Mouse (Mus musculus) intestine, postnatal 0 days (tissue): Measurements from ENCODE around the gene Ugt1a6b. TPM values are rescaled to one million over a fixed set of nuclear protein-coding genes. Genes with fewer than 3 reads are reported as not detected.
"Not testable (repeated sequence)": the region's sequence is repeated elsewhere in the genome, so short reads cannot be mapped to it uniquely, and the experiment has no call there.

ENCODE experiments used
- ATAC-seq: fragments of 200-750 bp; cut with Nextera tagmentation; 2 replicates; pipeline ENCODE4 v1.8.0; 2017; ENCODE audit warnings: mild to moderate bottlenecking, moderate TSS enrichment, moderate library complexity
- H3K27ac ChIP-seq: fragments of 300-500 bp; sonication (generic); 2 replicates; pipeline ENCODE4 v1.5.1; 2014; ENCODE audit warnings: mild to moderate bottlenecking, low read depth, low read length, moderate library complexity
- H3K27me3 ChIP-seq: fragments of 300-500 bp; sonication (generic); replicated peaks from 2 replicates; pipeline ENCODE4 v1.6.1; 2014; ENCODE audit warnings: low read length, mixed read lengths; ENCODE audit not compliant: control insufficient read depth, insufficient read depth
- H3K36me3 ChIP-seq: fragments of 300-500 bp; sonication (generic); 2 replicates; pipeline ENCODE4 v1.6.1; 2014; ENCODE audit warnings: mild to moderate bottlenecking, moderate library complexity; ENCODE audit not compliant: control insufficient read depth, insufficient read depth
- H3K4me1 ChIP-seq: fragments of 300-500 bp; sonication (generic); replicated peaks from 2 replicates; pipeline ENCODE4 v1.6.1; 2014; ENCODE audit warnings: antibody characterized with exemption, low read length, mixed read lengths; ENCODE audit not compliant: control insufficient read depth, insufficient read depth
- H3K4me2 ChIP-seq: fragments of 300-500 bp; sonication (generic); replicated peaks from 2 replicates; pipeline ENCODE4 v1.6.1; 2014; ENCODE audit warnings: low read depth, mild to moderate bottlenecking, moderate library complexity
- H3K4me3 ChIP-seq: fragments of 300-500 bp; sonication (generic); 2 replicates; pipeline ENCODE4 v1.5.1; 2014; ENCODE audit warnings: low read depth, low read length
- H3K9ac ChIP-seq: fragments of 300-500 bp; sonication (generic); 2 replicates; pipeline ENCODE4 v1.6.1; 2014; ENCODE audit warnings: mild to moderate bottlenecking, low read depth, low read length
- H3K9me3 ChIP-seq: fragments of 300-500 bp; sonication (generic); 2 replicates; pipeline ENCODE4 v1.6.1; 2016; ENCODE audit warnings: mixed run types; ENCODE audit not compliant: control insufficient read depth
- CTCF ChIP-seq: sonication (generic); IDR thresholded peaks from 2 replicates; pipeline ENCODE4 v1.5.1; 2016; ENCODE audit warnings: low read depth, mild to moderate bottlenecking, control low read depth, antibody characterized with exemption, moderate library complexity
- WGBS: fragments of 180-500 bp; shearing (Covaris S2); extraction: QIAGEN DNeasy Blood & Tissue Kit; methylation state at CpG from one replicate; pipeline ENCODE4 v1.1.7; 2014; 5-methylcytosine and 5-hydroxymethylcytosine counted together
- polyA plus RNA-seq: library from polyadenylated mRNA; unstranded; fragments of >200 nt; fragmentation: Nextera tagmentation; extraction: Ambion mirVana; gene quantifications from 2 replicates; pipeline ENCODE4 v1.2.1, GENCODE M21; 2015

Ugt1a6b gene
- polyA plus RNA-seq, 1 experiment from 2014 or later, result 0.35 TPM

DNA sequence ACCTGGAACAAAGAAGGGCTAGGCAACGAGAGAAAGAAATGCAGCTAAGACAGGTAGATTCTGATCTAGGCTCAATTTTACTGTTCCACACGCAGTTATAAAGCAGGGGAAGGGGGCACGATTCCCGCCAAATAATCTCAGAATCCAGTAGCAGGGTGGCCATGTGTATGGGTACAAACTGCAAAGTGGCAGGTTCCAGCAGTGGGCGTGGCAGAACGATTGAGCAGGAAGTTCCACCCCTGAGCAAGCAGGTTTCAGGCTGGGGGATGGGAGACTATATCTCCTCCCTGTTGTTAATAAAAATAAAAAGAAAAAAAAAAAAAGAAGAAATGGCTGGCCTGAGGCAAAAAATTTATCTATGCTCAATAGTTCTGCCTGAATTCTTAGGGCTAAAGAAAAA is 9.7 kb downstream of the Ugt1a6b start:
- H3K4me2 ChIP-seq, ATAC-seq, H3K4me1 ChIP-seq, H3K27ac ChIP-seq, H3K27me3 ChIP-seq, H3K9ac ChIP-seq, H3K9me3 ChIP-seq, H3K4me3 ChIP-seq, H3K36me3 ChIP-seq: not testable (repeated sequence)
- 73% methylated on average over 6 of the region's 6 CpGs for WGBS

DNA sequence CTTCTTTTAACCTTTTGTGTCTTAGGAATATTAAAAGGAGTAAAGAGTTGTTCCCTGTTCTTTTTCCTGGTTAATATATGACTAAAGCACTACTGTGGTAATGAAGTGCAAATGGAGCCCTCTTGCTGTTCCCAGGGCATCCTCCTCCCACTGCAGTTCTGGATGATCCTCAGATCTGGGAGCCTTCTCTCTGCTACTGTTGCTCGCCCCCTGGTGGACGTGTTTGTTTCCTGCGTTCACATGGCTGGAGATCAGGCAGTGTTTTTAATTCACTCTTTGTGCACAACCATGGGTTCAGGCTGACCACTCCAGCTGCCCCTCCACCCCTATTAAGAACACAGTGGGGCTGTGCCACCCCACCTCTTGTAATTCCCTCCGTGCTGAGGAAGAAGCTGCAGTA is 17.5 kb downstream of the Ugt1a6b start:
- 17% methylated on average over 4 of the region's 4 CpGs for WGBS
- H3K4me2 ChIP-seq, H3K27ac ChIP-seq, H3K27me3 ChIP-seq, H3K9ac ChIP-seq, H3K36me3 ChIP-seq, H3K4me1 ChIP-seq, H3K9me3 ChIP-seq, H3K4me3 ChIP-seq: not testable (repeated sequence)
- peak; percentile 64 for TF ChIP-seq CTCF
- peak; percentile 54 for ATAC-seq

DNA sequence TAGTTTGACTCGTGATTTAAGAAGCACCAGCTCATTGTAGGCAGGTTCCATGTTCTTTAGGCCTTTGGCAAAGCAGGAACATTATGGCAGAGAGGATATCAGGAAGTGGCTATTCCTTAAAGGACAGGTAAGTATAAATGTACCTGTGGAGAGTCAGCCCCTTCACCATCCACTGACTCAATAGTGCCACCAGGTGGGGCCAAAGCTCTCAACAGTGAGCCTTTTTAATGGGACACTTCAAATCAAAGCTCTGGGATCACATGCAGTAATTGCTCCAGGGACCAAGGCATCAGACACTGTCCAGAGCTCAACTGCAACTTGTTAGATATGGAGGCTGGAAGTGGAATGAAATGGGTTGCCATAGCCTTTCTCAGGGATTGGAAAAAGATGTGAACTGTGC is 18.5 kb downstream of the Ugt1a6b start:
- not testable (repeated sequence) for H3K27ac ChIP-seq, H3K9me3 ChIP-seq, ATAC-seq, H3K27me3 ChIP-seq, H3K9ac ChIP-seq, H3K36me3 ChIP-seq, H3K4me3 ChIP-seq, H3K4me1 ChIP-seq, H3K4me2 ChIP-seq
- TF ChIP-seq CTCF, result peak; percentile 67
- WGBS, result no CpG with 5 or more reads among the region's 1 CpGs

DNA sequence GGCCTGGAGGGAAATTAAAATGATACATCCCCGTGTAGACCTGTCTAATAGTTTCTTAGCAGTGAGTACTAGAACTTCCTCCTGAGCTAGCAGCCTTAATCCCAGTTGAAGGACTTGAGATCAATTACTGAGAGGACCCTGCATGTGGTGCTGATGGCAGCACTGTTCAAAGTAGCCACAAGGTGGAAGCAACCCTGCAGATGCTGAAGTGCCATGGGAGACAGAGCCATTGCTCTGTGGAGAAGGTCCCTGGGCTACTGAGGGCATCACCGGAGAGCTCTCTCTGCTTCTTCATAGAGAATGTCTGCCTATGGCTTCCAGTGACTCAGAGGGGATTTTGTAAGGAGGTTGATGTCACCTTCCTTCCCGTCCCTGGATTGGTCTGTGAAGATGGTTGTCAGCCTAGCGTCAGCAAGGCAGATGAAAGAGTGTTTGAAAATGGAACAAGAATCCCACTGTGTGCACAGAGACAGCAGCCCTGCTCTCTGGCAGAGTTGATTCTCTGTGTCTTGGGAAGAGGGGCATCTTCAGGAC is 22.8 kb downstream of the Ugt1a6b start:
- not testable (repeated sequence) for H3K9me3 ChIP-seq, H3K4me2 ChIP-seq, H3K36me3 ChIP-seq, H3K27me3 ChIP-seq, H3K4me1 ChIP-seq, ATAC-seq, H3K4me3 ChIP-seq, H3K27ac ChIP-seq, H3K9ac ChIP-seq
- peak; percentile 55 for TF ChIP-seq CTCF
- 81% methylated on average over 4 of the region's 4 CpGs for WGBS

DNA sequence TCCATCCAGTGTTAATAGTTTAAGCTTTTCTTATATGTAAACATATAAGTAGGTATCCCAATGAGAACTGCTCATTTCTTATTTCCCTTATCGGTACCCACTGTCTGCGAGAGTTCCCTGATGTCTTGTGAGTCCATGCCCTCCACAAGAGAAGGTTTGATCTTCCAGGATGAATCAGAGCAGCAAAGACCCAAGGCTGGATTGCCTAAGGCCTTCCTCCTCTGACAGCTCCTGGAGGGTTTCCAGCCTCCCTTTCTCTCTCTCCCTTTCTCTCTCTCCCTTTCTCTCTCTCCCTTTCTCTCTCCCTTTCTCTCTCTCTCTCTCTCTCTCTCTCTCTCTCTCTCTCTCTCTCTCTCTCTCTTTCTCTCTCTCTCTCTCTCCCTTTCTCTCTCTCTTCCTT is 26.0 kb downstream of the Ugt1a6b start:
- not testable (repeated sequence) for H3K4me2 ChIP-seq, H3K9me3 ChIP-seq, H3K27ac ChIP-seq, H3K4me3 ChIP-seq, H3K36me3 ChIP-seq, ATAC-seq, H3K27me3 ChIP-seq, H3K4me1 ChIP-seq, H3K9ac ChIP-seq
- 76% methylated on average over 2 of the region's 2 CpGs for WGBS

DNA sequence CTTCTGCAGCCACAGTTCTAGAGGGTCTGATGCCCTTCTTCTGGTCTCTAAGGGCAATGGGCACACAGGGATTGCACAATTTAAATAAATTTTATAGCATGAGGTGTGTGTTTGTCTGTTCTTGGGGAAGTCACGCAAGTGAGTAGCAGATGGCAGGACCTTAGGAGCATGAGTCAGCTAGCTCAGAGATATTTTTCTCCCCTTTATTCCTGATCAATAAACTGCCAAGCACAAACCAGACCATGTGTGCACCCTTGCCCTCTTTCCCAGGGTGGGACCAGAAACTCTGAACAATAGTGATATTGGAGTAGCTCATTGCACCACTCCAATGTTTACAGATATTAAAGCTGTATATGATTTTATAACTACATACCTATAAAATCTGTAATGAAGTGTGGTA is 27.2 kb downstream of the Ugt1a6b start:
- 28% methylated on average over 1 of the region's 1 CpGs for WGBS
- H3K27ac ChIP-seq, H3K36me3 ChIP-seq, H3K9ac ChIP-seq, H3K4me3 ChIP-seq, H3K9me3 ChIP-seq, H3K4me1 ChIP-seq, H3K27me3 ChIP-seq, H3K4me2 ChIP-seq: not testable (repeated sequence)
- ATAC-seq, result peak; percentile 70

DNA sequence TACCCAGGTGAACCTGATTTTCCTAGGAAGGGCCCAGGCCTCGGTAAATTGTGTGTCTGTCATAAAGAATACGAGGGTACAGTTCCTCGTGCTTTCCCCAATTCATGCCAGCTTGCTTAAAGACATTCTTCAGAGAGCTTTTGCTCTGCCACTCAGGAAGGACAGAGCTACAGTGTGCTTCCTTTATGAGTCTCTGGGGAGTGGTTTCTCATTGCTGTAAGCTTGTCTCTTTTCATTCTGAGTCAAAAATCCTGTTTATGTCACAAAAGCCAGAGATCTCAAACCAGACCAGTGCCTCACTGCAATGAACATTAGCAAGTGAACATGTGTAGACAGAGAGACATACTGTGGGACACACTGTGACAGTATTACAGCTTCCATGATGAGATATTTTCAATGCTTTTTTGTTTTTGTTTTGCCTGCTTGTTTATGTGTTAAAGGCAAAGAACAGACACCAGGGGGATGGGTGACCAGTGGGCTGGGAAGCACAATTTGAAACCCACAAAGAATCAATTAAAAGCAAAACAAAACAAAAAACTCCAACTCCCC is 30.9 kb downstream of the Ugt1a6b start:
- WGBS, result 27% methylated on average over 3 of the region's 3 CpGs
- no peak overlapping the region for H3K4me2 ChIP-seq

DNA sequence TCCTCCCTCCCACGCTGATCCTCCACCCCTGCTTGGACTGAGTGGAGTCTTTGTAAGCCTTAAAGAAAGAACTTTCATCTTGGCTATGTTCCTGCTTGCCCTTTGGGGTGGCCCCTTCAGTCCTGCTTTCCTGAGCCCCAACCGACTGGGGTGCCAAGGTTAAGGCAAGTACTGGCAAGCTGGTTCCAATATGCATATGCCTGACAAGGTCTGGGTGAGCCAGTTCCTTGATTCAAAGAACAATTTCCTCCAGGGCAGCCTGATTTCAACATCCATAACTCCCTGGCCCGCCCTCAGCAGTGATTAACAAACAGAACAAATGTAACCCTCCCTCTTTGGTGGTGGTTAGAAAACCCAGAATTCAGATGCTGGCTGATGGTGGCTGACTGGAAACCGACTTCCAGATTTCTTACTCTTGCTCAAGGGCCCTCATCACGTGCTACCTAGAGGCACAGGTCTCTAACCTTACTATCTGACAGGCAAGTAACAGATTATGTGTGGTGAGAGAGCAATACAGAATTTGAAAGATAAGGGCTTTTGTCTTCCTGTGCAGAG is 31.5 kb downstream of the Ugt1a6b start, which contains the start of gene Ugt1a6a:
TSS of gene Ugt1a6a (plus strand) at position 353 of the 555 bp plus-strand sequence.
- H3K27ac ChIP-seq, result peak within 1 kb of the TSS; percentile 22
- H3K36me3 ChIP-seq, H3K27me3 ChIP-seq, H3K9ac ChIP-seq, H3K4me2 ChIP-seq, H3K4me1 ChIP-seq, H3K4me3 ChIP-seq, H3K9me3 ChIP-seq: not testable (repeated sequence)
- ATAC-seq, result peak; percentile 49
- WGBS, result 11% methylated on average over 5 of the region's 5 CpGs

More for the DNA sequence above, 30.9 kb downstream of the Ugt1a6b start:
- H3K9ac ChIP-seq, result no peak overlapping the region
- H3K36me3 ChIP-seq, result no peaks in the 10 kb centered on the region
- peaks cover 5% of the 10 kb centered on the region; the same call in 1 of the 2 replicates for H3K4me1 ChIP-seq
- no peak for ATAC-seq
- no peak for TF ChIP-seq CTCF
- no peaks in the 10 kb centered on the region for H3K27me3 ChIP-seq
- no peak overlapping the region for H3K4me3 ChIP-seq
- no peaks in the 10 kb centered on the region for H3K9me3 ChIP-seq
- peak overlapping the region; percentile 22 for H3K27ac ChIP-seq

DNA sequence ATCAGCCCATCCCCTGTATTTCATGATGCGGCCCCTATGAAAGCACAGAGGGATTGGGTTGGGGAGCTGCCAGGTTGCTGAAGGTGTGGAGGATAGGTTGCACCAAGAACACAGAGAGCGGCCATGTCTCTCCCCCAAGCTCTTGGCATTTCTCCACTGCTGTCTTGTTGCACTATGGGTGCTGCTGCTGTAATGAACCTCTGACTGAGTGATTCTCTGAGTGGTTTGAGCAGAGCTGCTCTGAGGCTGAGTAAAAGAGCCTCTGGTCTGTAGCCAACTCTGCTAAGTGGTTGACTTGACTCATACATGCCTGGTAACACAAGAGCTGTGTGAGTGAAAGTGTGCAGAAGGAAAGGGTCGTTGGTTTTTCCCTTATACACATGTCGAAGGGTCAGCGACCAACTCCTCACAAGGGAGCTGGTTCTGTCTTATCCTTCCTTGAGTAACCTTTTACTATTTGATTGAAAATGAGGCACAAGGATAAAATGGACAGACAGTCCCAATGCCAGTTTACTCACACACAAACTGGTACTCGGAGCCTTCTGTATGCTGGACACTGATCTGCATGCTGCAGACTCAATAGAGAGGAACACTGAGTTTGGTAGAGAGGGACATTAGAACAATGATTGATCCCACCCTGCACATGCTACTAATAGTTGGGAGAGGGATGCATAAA is 32.3 kb downstream of the Ugt1a6b start:
- H3K4me2 ChIP-seq, H3K9me3 ChIP-seq, H3K9ac ChIP-seq, H3K4me1 ChIP-seq, H3K36me3 ChIP-seq, H3K4me3 ChIP-seq, H3K27me3 ChIP-seq, H3K27ac ChIP-seq, ATAC-seq: not testable (repeated sequence)
- 79% methylated on average over 5 of the region's 6 CpGs for WGBS
